Mouse (Mus musculus) layer of hippocampus, adult 2 months (tissue): Measurements from ENCODE around the gene Eif4g2. TPM values are rescaled to one million over a fixed set of nuclear protein-coding genes. Genes with fewer than 3 reads are reported as not detected.

Experiments used
- DNase-seq, 2 experiments: peaks; one replicate each; pipeline ENCODE4 v3.0.0; 2022; ENCODE audit warnings: low spot score in 2 of 2
- H3K27ac ChIP-seq: fragments of 200-600 bp; 2 replicates; pipeline ENCODE4 v1.8.1; 2022
- H3K4me3 ChIP-seq: fragments of 200-600 bp; 2 replicates; pipeline ENCODE4 v1.8.1; 2022; ENCODE audit warnings: mild to moderate bottlenecking
- CTCF ChIP-seq: fragments of 200-600 bp; conservative IDR thresholded peaks from 2 replicates; pipeline ENCODE4 v1.8.1; 2022; ENCODE audit warnings: antibody characterized with exemption, mild to moderate bottlenecking, moderate library complexity
- long read RNA-seq, 2 experiments: library from polyadenylated mRNA; stranded (forward); transcript quantifications; one replicate each; pipeline ENCODE4 v2.0.0; 2021; ENCODE audit warnings: borderline mapping rate in 2 of 2
- total RNA-seq, 2 experiments: library from RNA; stranded (reverse); gene quantifications; 2 replicates each; pipeline ENCODE4 v1.2.3; 2021

Eif4g2 gene
- total RNA-seq: 100 to 1,000 TPM; 596 to 633 TPM
- long read RNA-seq, experiment 1, full-length matches to known transcripts: 322 of 432 reads
- long read RNA-seq, experiment 1, partial matches to known transcripts: 62 of 432 reads
- long read RNA-seq, experiment 1, other reads (novel, unspliced or antisense): 48 of 432 reads
- long read RNA-seq, experiment 2, full-length matches to known transcripts: 507 of 653 reads
- long read RNA-seq, experiment 2, partial matches to known transcripts: 72 of 653 reads
- long read RNA-seq, experiment 2, other reads (novel, unspliced or antisense): 74 of 653 reads

DNA sequence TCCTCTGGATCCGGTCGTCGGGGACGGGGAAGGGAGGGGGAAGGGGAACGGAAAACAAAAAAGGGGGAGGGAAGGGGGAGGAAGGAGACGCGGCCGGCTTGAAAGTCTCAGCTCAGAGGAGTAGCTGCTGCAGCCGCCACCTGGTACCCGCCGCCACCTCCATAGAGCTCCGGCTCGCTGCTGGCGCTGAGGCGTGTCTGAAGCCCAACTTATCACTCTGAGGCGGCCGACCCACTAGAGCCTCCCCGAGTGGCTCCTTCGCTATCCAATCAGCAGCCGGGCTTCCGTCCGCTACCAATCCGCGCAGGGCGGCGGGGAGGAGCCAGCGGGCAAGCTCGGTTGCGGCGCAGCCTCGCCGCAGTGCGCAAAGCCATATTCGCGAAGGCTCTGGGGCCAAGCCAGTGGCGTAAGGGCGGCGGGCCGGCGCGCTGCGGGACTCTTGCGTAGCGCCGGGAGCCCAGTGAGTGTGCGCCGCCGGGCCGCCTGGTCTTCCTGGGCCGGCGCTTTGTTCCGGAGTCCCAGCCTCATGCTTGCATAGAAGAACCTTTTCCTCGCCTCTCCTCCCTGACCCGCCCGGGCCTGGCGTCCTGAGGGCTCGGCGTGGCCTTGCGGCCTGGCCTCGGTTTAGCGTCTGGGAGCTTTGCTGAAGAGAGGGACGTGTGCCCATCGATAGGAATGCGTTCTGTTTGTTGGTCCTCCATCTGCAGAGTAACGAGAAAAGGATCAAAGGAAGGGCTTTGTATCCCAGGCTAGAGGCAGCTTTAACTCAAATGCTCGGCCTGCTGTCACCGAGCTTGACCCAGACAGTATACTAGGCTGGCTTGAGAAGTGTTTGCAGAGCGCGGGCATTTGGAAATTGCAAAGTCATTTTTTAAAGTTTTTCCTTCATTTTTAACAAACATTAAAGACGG, at the start of gene Eif4g2:
Gene Eif4g2 (minus strand): TSS at position 209 of the 911 bp plus-strand sequence.
- no peak for TF ChIP-seq CTCF
- DNase-seq: peak; percentile 98 to 99
- H3K4me3 ChIP-seq: peak within 1 kb of the TSS; percentile 85
- H3K27ac ChIP-seq: peak within 1 kb of the TSS; percentile 99

DNA sequence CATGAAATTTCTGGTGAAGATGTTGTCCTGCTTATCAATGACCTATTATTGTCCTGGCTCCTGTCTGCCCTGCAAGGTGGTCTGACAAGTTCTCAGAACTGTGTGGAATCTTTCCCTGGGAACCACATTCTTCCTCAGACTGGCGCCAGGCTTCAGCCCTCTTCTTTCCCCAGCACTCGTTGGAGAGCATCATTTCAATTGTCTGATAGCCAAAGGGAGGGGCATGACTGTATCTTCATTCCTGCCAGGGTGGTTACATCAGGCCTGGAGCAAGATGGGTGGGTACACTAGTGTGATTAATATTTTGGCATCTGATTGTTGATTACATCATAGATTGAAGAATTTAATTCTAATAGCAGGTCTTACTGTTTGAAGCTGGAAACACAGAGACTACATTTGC, 49.8 kb upstream of the Eif4g2 start:
- Histone ChIP-seq H3K4me3 (no peak overlapping the region), H3K27ac (no peak overlapping the region)
- TF ChIP-seq CTCF: no peak
- DNase-seq: no peak

DNA sequence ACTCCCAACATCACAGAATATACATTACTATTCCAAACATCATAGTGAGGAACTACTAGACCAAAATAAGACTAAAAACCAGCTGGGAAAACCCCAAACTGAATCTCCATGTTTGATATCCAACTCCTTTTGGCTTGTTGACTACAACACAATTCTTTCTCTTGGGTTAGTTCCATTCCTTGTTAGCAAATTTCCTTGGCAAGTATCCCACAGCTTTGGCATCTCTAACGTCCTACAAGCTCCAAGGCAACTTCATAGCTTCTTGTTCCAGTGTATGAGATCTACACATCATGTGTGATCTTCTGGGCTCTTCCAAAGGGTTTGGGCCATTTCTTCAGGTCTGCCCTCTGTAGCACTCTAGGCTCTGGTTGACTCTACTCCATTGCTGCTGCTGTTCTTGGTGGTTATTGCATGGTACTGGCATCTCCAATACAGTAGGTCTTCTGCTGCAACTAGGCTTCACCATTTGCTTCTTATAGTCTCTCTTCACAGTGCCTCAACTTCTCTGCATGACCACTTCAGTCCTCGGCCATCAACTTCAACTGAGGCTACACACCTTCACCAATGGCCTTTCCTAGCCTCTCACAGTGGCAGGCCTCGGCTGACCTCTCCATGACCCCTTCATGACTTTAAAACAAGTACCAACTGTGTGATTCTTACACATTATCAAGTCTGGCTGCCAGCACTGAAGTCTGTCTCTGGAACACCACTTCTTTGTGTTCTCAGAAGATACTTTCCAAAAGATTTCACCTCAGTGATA, 44.0 kb upstream of the Eif4g2 start:
- no peak for DNase-seq
- Histone ChIP-seq H3K4me3 (no peak overlapping the region), H3K27ac (no peak overlapping the region)
- no peak for TF ChIP-seq CTCF

DNA sequence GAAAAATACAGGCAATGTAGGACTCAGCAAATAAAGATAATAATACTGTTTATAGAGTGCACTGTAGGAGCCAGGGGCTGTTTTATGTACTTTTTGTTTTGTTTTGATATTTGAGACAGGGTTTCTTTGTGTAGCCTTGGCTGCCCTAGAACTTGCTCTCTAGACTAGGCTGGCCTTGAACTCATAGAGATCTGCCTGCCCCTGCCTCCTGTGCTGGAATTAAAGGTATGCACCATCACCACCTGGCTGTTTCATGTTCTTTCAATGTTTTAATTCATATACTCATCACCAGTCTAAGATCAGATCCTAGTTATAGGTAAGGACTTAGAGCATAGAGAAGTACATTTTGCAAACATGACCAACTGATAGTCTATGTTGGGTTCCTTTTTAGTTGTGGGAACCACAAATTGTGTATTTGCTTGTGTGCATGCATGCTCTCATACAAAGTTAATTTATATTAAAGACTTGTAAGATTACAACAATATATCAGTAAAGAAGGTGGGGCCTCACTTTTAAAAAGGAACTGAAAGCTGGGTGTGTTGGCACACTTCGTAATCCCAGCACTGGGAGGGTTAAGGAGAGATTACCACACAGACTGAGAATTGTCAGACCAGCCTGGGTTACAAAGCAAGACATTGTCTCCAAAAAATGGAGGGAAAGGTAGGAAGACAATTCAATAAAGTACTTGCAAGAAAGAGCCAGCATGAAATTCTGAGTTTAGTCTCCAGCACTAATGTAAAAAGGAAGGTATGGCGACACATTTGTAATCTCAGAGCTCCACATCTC, 41.1 kb upstream of the Eif4g2 start:
- Histone ChIP-seq H3K4me3 (no peak overlapping the region), H3K27ac (no peak overlapping the region)
- no peak for DNase-seq
- TF ChIP-seq CTCF: no peak

DNA sequence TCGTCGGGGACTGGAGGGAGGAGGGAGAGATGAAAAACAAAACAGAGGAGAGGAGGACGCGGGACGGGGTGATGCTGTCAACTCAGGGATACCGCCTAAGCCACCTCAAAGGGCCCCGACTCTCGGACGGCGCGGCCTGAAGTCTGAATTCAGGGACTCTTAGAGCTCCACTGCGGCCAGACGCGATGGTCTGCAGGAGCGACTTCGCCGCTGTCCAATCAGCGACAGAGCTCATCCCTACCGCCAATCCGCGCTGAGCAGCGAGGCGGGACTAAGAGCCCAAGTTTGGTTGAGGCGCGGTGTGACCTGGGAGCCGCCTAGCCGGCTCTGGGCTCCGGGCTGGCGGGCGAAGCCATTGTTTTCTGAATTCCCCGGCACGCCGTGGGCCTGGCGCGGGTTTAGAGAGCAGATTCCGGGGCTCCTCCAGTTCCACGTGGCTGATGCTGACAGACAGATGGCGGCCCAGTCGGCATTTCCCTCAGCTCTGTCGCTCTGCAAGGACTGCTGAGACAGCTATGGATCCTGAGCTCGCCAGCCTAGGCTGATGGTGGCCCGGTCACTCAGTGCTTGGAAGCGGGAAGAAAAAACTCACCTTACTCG, 39.8 kb upstream of the Eif4g2 start:
- no peak for TF ChIP-seq CTCF
- DNase-seq: peak; percentile 93 to 97
- Histone ChIP-seq H3K27ac (peak overlapping the region; percentile 98), H3K4me3 (peak overlapping the region; percentile 81)

DNA sequence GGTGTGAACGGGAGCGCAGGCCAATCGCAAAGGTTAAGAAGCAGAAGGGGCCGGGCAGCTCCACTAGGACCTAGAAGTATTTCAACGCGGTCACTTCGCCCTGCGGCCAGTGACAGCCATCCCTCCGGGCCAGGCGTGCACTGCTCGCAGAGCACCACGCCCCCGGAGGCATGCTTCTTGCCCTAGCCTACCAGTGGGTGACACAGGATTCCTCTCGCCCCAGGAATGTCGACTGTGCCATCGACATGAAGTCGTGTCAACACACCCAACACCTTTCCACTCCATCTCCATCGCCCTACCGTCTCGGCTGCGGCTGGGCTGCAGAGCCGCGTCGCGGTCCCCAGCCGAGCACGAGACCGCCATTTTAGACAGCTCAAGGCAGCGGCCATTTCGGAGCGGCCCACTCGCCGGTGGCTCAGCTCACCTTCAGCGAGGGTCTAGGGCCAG, 39.3 kb upstream of the Eif4g2 start:
- peak in 1 of 2 experiments; percentile 51 for DNase-seq
- peak overlapping the region; percentile 81 for H3K4me3 ChIP-seq
- TF ChIP-seq CTCF: no peak; the same call in 1 of the 2 replicates
- H3K27ac ChIP-seq: peak overlapping the region; percentile 98

DNA sequence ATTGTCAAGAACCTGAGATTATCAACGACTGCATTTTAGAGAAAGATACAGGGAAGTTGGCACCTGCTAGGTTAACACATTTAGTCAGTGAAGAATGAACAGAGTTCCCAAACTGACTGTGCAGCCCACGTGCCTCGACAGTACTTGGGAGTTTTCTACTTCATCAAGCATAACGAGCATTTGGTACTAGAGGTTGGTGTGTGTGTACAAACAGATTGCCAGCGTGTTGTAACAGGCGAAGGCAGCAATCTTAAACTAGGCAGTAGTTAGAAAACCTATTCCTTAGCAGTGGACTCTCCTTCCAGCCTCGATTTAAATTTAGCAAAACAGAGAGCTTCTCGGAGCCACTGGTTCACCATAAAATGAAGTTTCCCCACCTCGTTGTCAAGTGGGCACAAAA, 38.7 kb upstream of the Eif4g2 start:
- DNase-seq: peak; percentile 13 to 21
- Histone ChIP-seq H3K4me3 (peak overlapping the region; percentile 81), H3K27ac (peak overlapping the region; percentile 98)
- TF ChIP-seq CTCF: no peak

DNA sequence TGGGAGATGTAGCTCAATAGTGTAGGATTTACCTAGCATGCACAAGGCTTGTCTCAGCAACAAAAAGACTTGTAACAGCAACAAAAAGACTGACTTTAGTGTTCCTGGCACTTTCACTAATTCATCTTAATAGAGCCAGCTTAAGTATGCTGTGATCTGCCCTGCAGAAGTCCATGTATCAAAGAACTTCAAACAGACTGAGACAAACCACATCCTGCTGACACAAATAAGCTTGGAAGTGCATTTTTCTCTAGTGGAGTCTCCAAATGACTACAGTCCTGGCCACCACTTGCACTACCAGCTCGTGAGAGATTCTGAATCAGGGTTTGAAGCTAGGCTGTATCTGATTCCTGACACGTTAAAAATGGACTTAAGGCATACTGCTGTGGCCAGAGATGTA, 26.7 kb upstream of the Eif4g2 start:
- Histone ChIP-seq H3K4me3 (no peak overlapping the region), H3K27ac (no peak overlapping the region)
- DNase-seq: no peak
- TF ChIP-seq CTCF: no peak

DNA sequence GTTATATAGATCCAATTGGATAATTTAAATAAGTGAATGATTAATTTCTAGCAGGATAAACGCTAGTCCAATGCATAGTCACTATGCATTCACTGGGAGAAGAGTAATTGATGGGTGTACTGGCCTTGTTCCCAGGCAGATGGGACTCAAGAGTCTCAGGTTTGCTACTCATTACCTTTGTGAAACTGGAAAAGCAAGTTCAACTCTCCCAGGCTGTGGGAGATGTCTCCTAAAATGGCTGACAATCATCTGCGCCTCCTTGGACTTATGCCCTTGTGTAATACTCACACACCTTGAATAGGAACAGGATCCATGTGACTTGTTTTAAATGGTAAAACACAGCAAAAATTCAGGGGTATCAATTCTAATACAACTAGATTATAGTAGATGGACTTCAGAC, 26.3 kb upstream of the Eif4g2 start:
- DNase-seq: no peak
- no peak for TF ChIP-seq CTCF
- H3K27ac ChIP-seq: no peak overlapping the region
- no peak overlapping the region for H3K4me3 ChIP-seq

DNA sequence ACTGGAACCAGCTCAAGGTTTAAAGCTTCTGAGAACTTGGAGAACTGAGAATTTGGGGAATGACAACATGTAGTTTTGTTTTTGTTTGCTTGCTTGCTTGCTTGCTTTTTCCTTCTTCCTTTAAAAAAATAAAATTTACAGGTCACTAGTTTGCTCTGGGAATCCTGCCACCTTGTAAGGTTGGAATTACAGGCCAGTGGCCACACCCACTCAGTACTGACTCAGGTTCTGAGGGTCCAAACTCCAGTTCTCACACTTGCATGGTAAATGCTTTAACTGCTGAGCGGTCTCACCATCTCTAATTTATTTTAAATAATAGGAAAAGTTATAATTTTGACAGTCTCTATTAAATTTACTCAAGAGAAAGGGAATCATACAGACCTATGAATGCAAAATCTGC, 15.4 kb upstream of the Eif4g2 start:
- DNase-seq: no peak
- TF ChIP-seq CTCF: no peak
- H3K27ac ChIP-seq: no peak overlapping the region
- no peak overlapping the region for H3K4me3 ChIP-seq

DNA sequence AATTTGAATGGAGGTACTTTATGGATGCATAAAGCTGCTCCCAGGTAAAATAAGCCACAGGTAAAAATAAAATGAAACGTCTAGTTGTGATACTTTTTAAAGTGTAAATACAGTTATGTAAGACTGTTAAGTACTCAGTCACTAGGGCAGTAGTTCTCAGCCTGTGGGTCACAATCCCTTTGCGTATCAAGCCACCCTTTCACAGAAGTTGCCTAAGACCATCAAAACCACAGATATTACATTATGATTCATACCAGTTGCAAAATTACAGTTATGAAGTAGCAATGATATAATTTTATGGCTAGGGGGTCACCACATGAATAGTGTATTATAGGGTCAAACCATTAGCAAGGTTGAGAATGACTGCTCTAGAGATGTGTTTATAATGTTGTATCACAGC, 12.3 kb upstream of the Eif4g2 start:
- no peak overlapping the region for H3K4me3 ChIP-seq
- no peak for TF ChIP-seq CTCF
- DNase-seq: no peak
- H3K27ac ChIP-seq: no peak overlapping the region

DNA sequence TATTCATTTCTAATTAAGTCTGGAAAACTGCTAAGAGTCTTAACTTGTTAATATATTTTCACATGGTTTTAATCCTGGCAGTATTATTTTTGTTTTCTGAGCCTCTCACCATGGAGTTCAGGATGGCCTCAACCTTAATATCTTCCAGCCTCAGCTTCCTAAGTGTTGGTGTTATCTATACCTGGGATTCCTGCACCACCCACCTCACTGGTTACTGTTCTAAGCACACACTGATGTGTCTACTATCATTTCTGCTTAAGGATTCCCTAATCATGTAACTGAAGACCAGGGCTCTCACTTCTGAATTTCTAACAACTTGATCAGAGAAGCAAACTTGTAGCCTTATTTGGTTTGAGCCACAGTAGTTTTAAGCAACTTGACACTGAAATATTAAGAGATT, 2.3 kb upstream of the Eif4g2 start:
- Histone ChIP-seq H3K27ac (no peak overlapping the region), H3K4me3 (no peak overlapping the region)
- no peak for DNase-seq
- TF ChIP-seq CTCF: no peak
